Mouse (Mus musculus) MEL (cell line): ENCODE measurements at regions not wholly inside any gene's neighbourhood (a gene's known extent, or its start where the extent isn't known, plus 50 kb on each side); places are given as distances from the start of the nearest gene placed in this dataset.

Source experiments
- DNase-seq: peaks from one replicate; pipeline ENCODE4 v3.0.0; 2011; ENCODE audit warnings: low read depth, low spot score
- H3K27ac ChIP-seq: 2 replicates; pipeline ENCODE4 v1.5.1; 2012; ENCODE audit warnings: low read depth, mild to moderate bottlenecking, control low read depth, low read length, moderate library complexity; ENCODE audit not compliant: control insufficient read depth
- H3K27me3 ChIP-seq, 2 experiments: fragments of 150-350 bp in 1 of 2; sonication (generic) in 1 of 2; 2 replicates each; pipeline ENCODE4 v1.6.1; 2012; ENCODE audit warnings: low read length in 2 of 2, mild to moderate bottlenecking in 2 of 2, improper control_type of control experiment in 1 of 2, moderate library complexity in 1 of 2; ENCODE audit not compliant: insufficient read depth in 2 of 2, control insufficient read depth in 1 of 2
- H3K36me3 ChIP-seq, 2 experiments: 2 replicates each; pipeline ENCODE4 v1.6.1; 2012 to 2014; ENCODE audit warnings: low read length in 2 of 2, improper control_type of control experiment in 1 of 2, inconsistent platforms in 1 of 2, mild to moderate bottlenecking in 1 of 2; ENCODE audit not compliant: insufficient read depth in 2 of 2, control insufficient read depth in 1 of 2
- H3K4me1 ChIP-seq, 2 experiments: fragments of 150-350 bp in 1 of 2; sonication (generic) in 1 of 2; 2 replicates each; pipeline ENCODE4 v1.6.1; 2012; ENCODE audit warnings: low read length in 2 of 2, improper control_type of control experiment in 1 of 2, mild to moderate bottlenecking in 1 of 2; ENCODE audit not compliant: insufficient read depth in 2 of 2, control insufficient read depth in 1 of 2
- H3K4me3 ChIP-seq, 2 experiments: fragments of 150-350 bp in 1 of 2; sonication (generic) in 1 of 2; 2 replicates each; pipeline ENCODE4 v1.5.1; 2012; ENCODE audit warnings: low read depth in 2 of 2, low read length in 2 of 2, mild to moderate bottlenecking in 2 of 2, moderate library complexity in 2 of 2, control low read depth in 1 of 2, improper control_type of control experiment in 1 of 2; ENCODE audit not compliant: control insufficient read depth in 1 of 2, insufficient read depth in 1 of 2
- H3K79me2 ChIP-seq: 2 replicates; pipeline ENCODE4 v1.6.1; 2012; ENCODE audit warnings: mild to moderate bottlenecking, low read length, moderate library complexity; ENCODE audit not compliant: control insufficient read depth, poor library complexity, insufficient read depth
- H3K9ac ChIP-seq: 2 replicates; pipeline ENCODE4 v1.6.1; 2012; ENCODE audit warnings: low read depth, mild to moderate bottlenecking, control low read depth, low read length, moderate library complexity; ENCODE audit not compliant: control insufficient read depth, poor library complexity, severe bottlenecking
- H3K9me3 ChIP-seq: fragments of 150-350 bp; sonication (generic); replicated peaks from 2 replicates; pipeline ENCODE4 v1.6.1; 2012; ENCODE audit warnings: mild to moderate bottlenecking, low read length, improper control_type of control experiment, moderate library complexity; ENCODE audit not compliant: insufficient read depth
- ELF1 ChIP-seq: IDR thresholded peaks from 2 replicates; pipeline ENCODE4 v1.6.1; 2014; ENCODE audit warnings: low read depth, mild to moderate bottlenecking, inconsistent platforms, low read length, improper control_type of control experiment, moderate library complexity
- GABPA ChIP-seq: IDR thresholded peaks from 2 replicates; pipeline ENCODE4 v1.6.1; 2012; ENCODE audit warnings: low read depth, mild to moderate bottlenecking, inconsistent platforms, low read length, improper control_type of control experiment, moderate library complexity
- HCFC1 ChIP-seq: IDR thresholded peaks from 2 replicates; pipeline ENCODE4 v1.6.1; 2012; ENCODE audit warnings: low read depth, mild to moderate bottlenecking, inconsistent platforms, low read length, improper control_type of control experiment, moderate library complexity
- MAFK ChIP-seq: IDR thresholded peaks from 2 replicates; pipeline ENCODE4 v1.6.1; 2011; ENCODE audit warnings: low read depth, mild to moderate bottlenecking, low read length, improper control_type of control experiment, borderline replicate concordance
- MAX ChIP-seq: IDR thresholded peaks from 2 replicates; pipeline ENCODE4 v1.6.1; 2011; ENCODE audit warnings: low read length, improper control_type of control experiment
- MEF2A ChIP-seq: IDR thresholded peaks from 2 replicates; pipeline ENCODE4 v1.6.1; 2014; ENCODE audit warnings: low read depth, mild to moderate bottlenecking, inconsistent platforms, low read length, improper control_type of control experiment; ENCODE audit not compliant: poor library complexity, insufficient replicate concordance, severe bottlenecking; ENCODE audit errors: extremely low read depth
- MYB ChIP-seq: IDR thresholded peaks from 2 replicates; pipeline ENCODE4 v1.6.1; 2011; ENCODE audit warnings: mild to moderate bottlenecking, low read depth, low read length, improper control_type of control experiment
- NELFE ChIP-seq: IDR thresholded peaks from 2 replicates; pipeline ENCODE4 v1.6.1; 2011; ENCODE audit warnings: low read depth, low read length, improper control_type of control experiment
- NRF1 ChIP-seq: IDR thresholded peaks from 2 replicates; pipeline ENCODE4 v1.6.1; 2014; ENCODE audit warnings: low read depth, mild to moderate bottlenecking, inconsistent platforms, low read length, improper control_type of control experiment, moderate library complexity; ENCODE audit not compliant: poor library complexity, insufficient read depth, severe bottlenecking
- RAD21 ChIP-seq: IDR thresholded peaks from 2 replicates; pipeline ENCODE4 v1.6.1; 2011; ENCODE audit warnings: mild to moderate bottlenecking, low read depth, low read length, improper control_type of control experiment
- TAL1 ChIP-seq: IDR thresholded peaks from 2 replicates; pipeline ENCODE4 v1.6.1; 2012; ENCODE audit warnings: mild to moderate bottlenecking, inconsistent platforms, low read length, moderate library complexity, mixed read lengths
- TCF12 ChIP-seq: IDR thresholded peaks from 2 replicates; pipeline ENCODE4 v1.6.1; 2014; ENCODE audit warnings: low read depth, mild to moderate bottlenecking, inconsistent platforms, low read length, improper control_type of control experiment, moderate library complexity
- USF1 ChIP-seq: IDR thresholded peaks from 2 replicates; pipeline ENCODE4 v1.6.1; 2014; ENCODE audit warnings: low read depth, mild to moderate bottlenecking, inconsistent platforms, low read length, improper control_type of control experiment, moderate library complexity
- ZC3H11A ChIP-seq: IDR thresholded peaks from 2 replicates; pipeline ENCODE4 v1.6.1; 2012; ENCODE audit warnings: low read depth, mild to moderate bottlenecking, inconsistent platforms, low read length, improper control_type of control experiment
- ZNF384 ChIP-seq: IDR thresholded peaks from 2 replicates; pipeline ENCODE4 v1.6.1; 2012; ENCODE audit warnings: low read depth, mild to moderate bottlenecking, inconsistent platforms, low read length, improper control_type of control experiment

DNA sequence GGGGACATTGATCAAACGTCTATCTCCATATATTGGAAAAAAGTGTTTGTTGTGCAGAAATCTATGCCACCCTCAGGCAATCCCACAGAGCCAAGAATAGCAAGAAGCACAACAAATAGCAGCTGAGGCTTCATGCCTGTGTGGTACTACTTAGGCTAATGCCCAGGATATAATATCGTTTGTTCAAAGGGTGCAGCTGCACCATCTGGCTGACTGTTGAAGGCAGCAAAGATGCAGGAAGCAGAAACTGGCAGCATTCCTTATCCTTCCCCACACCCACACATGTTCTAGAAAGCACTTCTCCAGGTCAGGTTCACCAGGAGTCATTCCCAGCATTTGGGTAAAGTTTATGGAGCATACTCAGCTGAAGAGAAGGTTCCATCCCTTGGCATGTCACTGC, 158.1 kb upstream of the Ccn2 start:
- no peak overlapping the region for H3K4me3 ChIP-seq
- no peaks in the 10 kb centered on the region for H3K36me3 ChIP-seq
- no peaks in the 10 kb centered on the region for H3K79me2 ChIP-seq
- H3K27ac ChIP-seq, result no peak overlapping the region
- H3K9ac ChIP-seq, result no peak overlapping the region
- DNase-seq, result no peak
- no peaks in the 10 kb centered on the region for H3K4me1 ChIP-seq
- H3K27me3 ChIP-seq, result no peaks in the 10 kb centered on the region
- TF ChIP-seq TCF12 (no peak), HCFC1 (no peak), GABPA (no peak), MAFK (no peak)
- H3K9me3 ChIP-seq, result no peaks in the 10 kb centered on the region

DNA sequence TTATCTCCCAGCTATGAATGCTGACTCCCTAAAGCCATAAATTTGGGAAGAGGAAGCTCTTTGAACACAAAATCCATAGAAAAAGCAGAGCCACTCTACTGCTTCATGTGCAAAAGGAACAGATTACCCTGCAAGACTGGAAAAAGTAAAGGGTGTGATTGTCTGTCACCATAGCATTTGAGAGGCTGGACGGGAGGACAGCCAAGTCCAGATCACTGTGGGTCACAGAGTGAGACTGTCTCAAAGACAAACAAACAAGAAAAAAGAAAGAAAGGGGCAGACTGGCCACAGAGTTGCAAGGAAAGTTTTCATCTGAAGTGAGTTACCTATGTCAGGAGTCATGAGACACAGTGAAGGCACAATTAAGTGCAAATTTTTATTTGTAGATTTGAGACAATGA, 150.7 kb upstream of the Ccn2 start:
- Histone ChIP-seq H3K27ac (no peak overlapping the region), H3K4me3 (no peak overlapping the region), H3K9ac (no peak overlapping the region), H3K79me2 (no peaks in the 10 kb centered on the region), H3K36me3 (no peaks in the 10 kb centered on the region), H3K4me1 (no peaks in the 10 kb centered on the region), H3K27me3 (no peaks in the 10 kb centered on the region), H3K9me3 (no peaks in the 10 kb centered on the region)
- no peak for DNase-seq
- no peak for TF ChIP-seq ZNF384
- no peak for TF ChIP-seq ZC3H11A
- no peak for TF ChIP-seq MAX
- no peak for TF ChIP-seq MYB
- no peak for TF ChIP-seq TCF12
- no peak for TF ChIP-seq USF1
- TF ChIP-seq ELF1, result no peak
- no peak for TF ChIP-seq RAD21
- no peak for TF ChIP-seq MEF2A
- TF ChIP-seq NRF1, result no peak

DNA sequence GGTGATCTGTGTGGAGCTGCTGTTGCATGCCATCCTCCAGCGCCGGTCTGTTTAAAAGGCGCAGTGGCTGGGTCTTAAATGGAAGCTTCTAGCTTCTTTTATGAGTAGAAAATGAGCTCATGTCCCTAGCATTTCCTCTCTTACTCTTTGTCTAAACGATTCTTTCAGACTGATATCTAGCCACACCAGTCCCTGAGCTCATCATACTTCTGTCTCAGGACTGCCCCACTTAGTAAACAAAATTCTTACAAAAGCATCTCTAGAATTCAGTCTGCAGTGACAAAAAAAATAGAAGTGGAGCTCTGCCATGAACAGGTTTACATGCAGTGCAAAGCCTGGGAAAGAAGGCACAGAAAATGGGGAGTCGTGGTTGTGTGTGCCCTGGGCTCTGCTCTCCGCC, 150.2 kb upstream of the Ccn2 start:
- Histone ChIP-seq H3K9me3 (no peaks in the 10 kb centered on the region), H3K4me3 (no peak overlapping the region), H3K27me3 (no peaks in the 10 kb centered on the region), H3K36me3 (no peaks in the 10 kb centered on the region), H3K79me2 (no peaks in the 10 kb centered on the region), H3K27ac (no peak overlapping the region), H3K9ac (no peak overlapping the region), H3K4me1 (no peaks in the 10 kb centered on the region)
- no peak for DNase-seq
- TF ChIP-seq MYB (no peak), NELFE (no peak), TAL1 (no peak), ZC3H11A (no peak), MEF2A (no peak)
